Mouse (Mus musculus): ENCODE data around the gene Fbxw7.

Fbxw7 gene

DNA sequence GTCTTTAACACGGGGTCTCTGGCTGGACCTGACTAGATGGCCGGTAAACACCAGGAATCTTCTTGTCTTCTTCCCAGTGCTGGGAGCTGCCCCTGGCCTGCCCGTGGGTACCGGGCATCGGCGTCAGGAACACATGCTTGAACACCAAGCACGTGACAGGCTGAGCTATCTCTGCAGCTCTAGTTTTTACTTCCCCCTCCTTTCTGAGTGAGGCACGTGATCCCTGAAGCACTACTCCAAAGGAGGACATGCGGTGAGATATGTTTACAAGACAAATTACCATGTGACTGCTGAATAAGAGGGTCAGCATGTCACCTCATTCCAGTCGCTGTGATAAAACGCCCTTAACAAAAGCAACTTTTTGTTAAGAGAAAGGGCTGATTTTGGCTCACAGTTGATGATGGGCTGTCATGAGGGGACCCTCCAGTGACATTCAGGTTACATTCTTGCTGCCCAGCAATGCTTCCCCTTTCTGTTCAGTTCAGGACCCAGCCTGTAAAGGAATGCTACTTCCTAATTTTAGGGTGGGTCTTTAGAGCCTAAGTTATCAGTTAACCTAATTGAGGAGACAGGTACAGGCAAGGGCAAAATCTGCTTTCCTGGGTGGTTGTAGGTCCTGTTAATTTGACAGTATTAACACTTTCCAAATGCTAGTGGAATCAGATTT is 68.9 kb downstream of the Fbxw7 start:
- in situ Hi-C loops (cut with MboI; ENCODE audit: low sequenced_read_pairs): no loop called here

DNA sequence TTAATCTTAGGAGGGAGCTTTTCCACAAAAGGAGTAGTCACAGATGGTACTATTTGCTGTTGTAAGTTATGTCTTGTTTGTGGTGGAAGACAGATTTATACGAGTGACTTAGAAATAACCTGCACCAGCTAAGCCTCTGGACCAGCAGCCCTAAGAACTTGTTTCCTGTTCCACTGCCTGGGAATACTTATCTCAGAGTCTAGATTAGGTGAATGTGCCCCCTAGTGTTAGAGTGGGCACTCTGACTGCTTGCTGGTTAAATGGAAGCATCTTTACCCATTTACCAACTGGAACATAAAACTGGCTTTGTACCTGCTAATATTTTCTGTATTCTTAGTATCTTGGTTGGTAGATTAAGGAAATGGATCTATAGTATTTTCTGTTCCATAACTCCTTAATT is 74.6 kb downstream of the Fbxw7 start:
- in situ Hi-C loops (cut with MboI; ENCODE audit: low sequenced_read_pairs): no loop called here

DNA sequence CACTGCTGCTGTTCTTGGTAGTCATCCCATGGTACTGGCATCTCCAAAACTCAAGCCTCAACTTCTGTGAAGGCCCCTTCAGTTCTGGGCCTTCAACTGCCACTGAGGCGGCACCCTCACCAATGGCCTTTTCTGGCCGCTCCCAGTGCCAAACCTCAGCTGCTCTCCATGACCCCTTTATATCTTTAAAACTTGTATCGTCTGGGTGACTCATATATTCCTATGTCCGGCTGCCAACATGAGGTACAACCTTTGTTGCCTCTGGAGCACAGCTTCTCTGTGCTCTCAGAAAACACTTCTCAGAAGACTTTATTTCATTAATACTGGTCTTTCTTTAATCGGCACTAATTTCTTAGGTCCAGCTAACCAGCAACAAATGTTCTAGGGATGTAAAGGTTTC is 75.9 kb downstream of the Fbxw7 start:
- in situ Hi-C loops (cut with MboI; ENCODE audit: low sequenced_read_pairs): no loop called here

DNA sequence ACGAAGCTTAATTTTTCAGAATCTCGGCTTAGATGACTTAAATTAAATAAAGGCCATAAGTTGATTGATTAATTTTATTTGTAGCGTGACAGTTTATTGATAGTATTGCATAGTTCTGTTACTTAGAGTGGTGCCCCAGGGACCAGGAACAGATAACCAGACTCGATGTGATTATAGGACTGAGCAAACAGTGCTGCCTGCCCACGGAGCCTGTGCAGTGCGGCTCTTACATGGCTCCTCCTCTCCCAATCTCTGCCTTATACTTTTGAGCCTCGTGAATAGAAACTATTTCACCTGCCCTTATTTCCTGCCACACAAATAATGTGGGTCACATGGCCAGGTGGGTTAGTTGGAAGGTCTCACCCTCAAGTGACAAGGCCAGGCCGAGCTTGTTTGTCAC is 82.9 kb downstream of the Fbxw7 start:
- in situ Hi-C loops (cut with MboI; ENCODE audit: low sequenced_read_pairs): no loop called here

DNA sequence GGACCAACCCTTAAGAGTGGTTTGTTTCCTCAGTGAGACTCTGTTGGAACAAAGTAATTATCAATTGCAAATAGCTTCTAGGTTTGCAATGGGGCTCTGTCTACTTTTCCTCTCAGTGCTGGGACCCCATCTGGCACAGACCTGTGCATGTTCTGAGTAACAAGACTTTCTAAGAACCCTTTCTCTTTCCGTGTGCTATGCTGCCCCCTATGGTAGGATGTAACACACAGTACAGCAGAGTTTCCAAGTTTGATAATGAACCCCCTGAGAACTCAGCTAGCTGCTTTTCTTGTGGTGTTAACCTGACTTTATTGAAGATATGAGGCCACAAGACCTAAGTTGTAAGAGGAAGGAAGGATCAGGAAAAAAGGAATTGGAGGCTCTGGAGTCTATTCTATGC is 91.5 kb downstream of the Fbxw7 start:
- in situ Hi-C loops (cut with MboI; ENCODE audit: low sequenced_read_pairs): loop anchor here (25.0 kb wide), 1 partner anchor 1006 kb away; no protein-coding TSS in a partner anchor

DNA sequence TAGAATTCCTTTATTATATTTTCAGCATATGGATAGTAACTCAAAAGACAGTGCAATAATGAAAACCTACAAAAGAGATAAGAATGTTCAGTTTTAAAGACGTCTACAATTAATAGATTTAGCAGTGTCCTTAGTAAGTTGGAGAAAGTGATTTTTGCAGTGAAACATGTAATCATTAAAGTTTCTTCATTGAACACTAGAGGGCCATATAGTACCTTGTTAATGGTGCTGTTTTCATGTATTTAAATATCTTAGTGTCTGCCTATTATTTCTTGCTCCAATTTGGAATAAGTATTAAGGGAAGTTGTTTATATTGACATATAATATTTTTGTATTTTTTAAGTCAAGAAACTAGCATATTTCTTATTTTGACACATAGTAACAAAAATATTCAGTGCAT is 99.2 kb downstream of the Fbxw7 start:
- in situ Hi-C loops (cut with MboI; ENCODE audit: low sequenced_read_pairs): loop anchor here (25.0 kb wide), 1 partner anchor 998 kb away; no protein-coding TSS in a partner anchor

DNA sequence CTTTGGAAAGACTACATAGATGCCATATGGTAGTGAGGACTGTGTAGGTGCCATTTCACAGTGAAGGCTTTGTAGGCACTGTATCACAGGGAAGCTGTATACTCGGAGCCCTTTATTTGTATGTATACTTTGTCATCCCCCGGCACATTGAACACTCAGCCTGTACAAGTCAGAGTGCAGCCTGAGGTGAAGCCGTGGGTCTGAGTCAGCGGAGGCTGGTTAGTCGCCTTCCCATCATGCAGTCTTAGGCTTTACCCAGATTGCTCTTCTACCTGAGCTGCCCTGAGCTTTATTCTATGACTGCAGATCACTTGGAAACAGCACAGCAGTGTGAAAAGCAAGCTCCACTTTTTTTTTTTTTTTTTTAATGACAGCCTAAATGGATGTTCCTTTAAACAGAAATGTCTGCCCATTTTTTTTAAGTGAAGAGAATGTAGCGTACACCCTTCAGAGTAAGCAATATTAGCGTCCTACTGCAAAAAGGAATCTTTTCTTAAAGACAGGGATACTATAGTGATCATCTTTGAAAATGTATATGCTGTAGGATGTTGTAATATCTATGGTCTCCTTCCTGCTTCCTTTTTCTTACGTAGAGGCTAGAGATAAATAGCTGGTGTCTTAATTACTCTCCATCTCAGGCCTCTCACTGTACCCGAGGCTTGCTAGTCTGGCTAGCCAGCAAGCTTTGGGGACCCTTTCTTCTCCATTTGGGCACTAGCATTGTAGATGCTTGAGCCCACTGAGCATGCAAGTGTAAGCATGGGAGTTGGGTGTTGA is 103.0 kb downstream of the Fbxw7 start:
- in situ Hi-C loops (cut with MboI; ENCODE audit: low sequenced_read_pairs): loop anchor here (25.0 kb wide), 1 partner anchor 994 kb away; no protein-coding TSS in a partner anchor

DNA sequence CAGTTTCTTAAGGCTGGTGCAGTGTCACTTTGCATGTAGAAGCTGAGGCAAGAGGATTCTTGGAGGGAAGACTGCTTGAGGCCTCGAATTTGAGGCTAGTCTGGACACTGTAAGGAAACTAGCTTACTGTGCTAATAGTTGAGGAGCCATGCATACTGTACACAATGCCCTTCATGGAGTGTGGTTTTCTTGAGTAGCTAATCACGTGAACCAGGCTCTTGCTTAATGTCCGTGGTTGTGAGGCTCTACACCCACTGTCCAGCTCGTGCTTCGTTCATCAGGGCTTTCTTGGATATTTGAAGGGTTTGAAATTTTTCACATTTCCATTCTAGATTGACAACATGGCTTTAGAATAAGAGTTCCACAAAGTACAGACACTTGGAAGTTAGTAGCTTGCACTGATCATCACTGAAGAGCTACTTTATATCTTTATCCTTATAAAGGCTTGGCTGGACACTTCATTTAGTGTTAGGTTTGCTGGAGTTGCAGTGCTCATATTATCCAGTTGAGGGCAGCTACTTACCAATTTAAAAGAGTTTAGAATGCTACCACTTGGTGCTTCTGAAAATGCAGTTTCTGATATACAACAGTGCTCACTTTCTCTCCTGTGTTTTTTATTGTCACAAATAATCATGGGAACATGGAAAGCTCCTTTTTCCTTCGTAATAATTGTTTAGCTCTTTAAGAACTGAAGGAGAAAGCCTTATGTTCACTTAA is 106.8 kb downstream of the Fbxw7 start:
- in situ Hi-C loops (cut with MboI; ENCODE audit: low sequenced_read_pairs): loop anchor here (25.0 kb wide), 1 partner anchor 990 kb away; no protein-coding TSS in a partner anchor

DNA sequence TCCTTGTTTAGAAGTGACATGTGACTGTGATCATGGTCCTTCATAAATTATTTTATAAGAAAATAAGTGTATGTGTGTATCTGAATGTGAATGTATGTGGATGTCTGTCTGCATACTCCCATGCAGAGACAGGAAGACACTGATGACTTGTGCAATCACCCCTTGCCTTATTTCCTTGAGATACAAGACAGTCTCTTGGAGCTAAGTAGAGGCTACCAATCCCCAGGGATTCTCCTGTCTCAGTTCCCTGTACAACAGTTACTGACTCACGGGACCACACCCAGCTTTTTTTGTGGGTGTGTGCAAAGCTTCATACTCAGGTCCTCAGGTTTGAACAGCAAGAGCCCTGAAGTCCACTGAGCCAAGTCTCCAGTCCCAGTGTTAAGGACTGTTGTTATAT is 108.2 kb downstream of the Fbxw7 start:
- in situ Hi-C loops (cut with MboI; ENCODE audit: low sequenced_read_pairs): loop anchor here (25.0 kb wide), 1 partner anchor 989 kb away; no protein-coding TSS in a partner anchor

DNA sequence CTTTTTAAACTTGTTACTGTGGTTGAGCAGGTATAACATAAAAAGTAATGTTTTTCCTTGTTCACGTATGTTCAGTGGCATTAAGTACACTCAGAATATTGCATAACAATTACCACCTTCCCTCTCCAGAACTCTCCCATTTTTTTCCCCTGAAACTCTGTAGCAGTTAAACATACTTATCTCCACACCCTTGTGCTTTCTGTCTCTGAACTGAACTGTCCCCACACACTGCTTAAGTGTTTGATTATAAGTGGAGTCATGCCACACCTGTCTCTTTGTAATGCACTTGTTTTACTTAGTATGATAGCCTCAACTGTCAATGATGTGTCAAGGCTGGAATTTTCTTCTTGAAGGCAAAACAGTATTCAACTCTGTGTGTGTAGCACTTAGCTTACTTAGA is 108.6 kb downstream of the Fbxw7 start:
- in situ Hi-C loops (cut with MboI; ENCODE audit: low sequenced_read_pairs): loop anchor here (25.0 kb wide), 1 partner anchor 989 kb away; no protein-coding TSS in a partner anchor

DNA sequence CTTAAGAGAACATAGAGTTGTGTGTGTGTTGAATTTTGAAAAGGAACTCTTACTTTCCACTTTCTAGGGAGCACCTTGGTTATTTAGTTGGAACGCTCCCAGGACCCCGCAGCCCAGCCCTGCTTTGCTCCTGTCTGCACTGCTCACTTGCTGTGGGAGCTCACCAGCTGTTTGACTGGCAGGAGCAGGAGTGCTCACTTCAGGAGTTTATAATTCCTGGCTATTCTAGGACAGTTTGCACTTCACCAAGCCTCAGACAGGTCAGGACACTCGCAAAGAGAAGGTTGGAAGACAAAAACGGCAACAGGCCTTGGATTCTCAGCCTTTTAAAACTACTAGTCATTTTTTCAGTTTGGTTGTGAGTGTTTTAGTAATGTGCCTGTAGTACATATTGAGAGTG is 110.2 kb downstream of the Fbxw7 start:
- in situ Hi-C loops (cut with MboI; ENCODE audit: low sequenced_read_pairs): loop anchor here (25.0 kb wide), 1 partner anchor 637 kb away; the partner anchor contains the start of gene Gatb

DNA sequence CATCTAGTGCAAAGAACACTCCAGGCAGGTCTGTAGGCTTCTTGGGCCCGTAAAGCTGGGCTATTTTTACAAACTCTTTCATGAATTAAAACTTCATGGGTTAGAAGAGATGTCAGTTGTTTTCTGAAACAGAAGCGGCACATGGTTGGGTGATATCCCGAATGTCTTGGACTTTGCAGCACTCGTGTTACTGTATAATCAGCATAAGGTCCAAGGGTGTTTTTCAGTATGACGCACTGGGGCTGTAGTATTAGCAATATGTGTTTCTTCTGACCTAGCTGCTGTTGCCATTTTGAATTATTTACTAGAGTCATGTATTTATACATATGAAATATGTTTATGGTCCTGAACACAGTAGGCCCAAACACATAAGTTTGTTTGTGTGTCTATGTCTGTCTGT is 111.1 kb downstream of the Fbxw7 start:
- in situ Hi-C loops (cut with MboI; ENCODE audit: low sequenced_read_pairs): loop anchor here (25.0 kb wide), 1 partner anchor 636 kb away; the partner anchor contains the start of gene Gatb

DNA sequence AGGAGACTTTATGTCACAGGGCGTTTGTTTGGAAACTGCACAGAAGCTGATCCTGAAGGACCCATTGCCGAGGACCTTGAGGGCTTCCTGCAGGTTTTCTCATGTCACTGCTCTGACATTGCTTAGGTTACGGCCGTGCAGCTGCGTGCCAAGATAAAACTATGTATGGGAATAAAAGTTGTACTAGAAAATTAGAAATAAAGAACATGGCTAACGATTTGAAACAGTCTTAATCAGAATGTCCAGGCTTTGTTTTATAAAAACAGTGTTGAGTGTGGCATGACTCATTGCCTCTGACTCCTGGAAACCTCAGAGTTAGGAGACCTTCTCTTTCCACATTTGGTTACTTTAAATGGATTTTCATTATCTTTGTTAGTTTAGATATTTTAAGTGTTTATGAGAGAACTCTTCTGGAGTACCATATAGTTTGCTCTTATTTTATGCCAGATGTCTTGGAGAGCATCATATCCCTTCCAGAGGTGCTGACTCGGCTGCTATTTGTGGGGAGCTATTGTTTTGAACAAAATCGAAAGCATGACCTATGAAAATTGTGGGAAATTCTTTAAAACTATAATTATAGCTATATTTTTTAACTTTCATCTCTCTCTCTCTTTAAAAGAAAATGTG is 112.2 kb downstream of the Fbxw7 start:
- in situ Hi-C loops (cut with MboI; ENCODE audit: low sequenced_read_pairs): loop anchor here (25.0 kb wide), 1 partner anchor 635 kb away; the partner anchor contains the start of gene Gatb

DNA sequence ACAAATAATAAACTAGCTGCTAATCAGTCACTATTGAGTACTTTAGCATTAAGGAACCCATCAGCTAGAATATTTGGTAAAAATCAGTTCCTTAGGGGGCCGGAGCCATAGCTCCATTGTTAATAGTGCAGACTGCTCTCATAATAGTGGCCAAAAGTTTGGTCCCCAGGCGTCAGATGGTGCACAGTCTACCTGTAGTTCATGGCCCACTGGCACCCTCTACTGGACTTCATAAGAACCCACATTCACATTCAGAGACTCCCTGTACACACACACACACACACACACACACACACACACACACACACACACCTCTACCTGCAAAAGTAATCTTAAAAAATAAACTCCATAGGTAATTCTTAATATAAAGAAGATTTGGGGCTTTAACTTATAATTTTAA is 112.8 kb downstream of the Fbxw7 start:
- in situ Hi-C loops (cut with MboI; ENCODE audit: low sequenced_read_pairs): loop anchor here (25.0 kb wide), 1 partner anchor 634 kb away; the partner anchor contains the start of gene Gatb

DNA sequence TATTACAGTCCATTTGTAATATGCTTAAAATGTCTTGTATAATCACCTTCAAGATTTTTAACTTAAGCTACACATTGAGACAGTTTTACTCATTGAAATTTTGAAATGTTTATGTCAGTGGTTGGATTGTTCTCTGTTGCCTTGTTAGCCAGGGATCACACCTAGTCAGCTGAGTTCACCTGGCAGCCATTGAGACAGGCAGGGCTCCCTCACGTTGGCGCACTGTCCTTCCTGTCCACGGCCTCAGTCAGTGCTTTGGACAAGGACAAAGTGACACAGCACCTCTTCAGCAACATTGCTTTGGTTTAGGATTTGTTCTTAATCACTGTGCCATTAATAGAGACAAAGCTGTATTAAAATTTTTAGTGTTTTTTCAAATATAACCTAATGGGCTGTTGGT is 114.1 kb downstream of the Fbxw7 start:
- in situ Hi-C loops (cut with MboI; ENCODE audit: low sequenced_read_pairs): loop anchor here (25.0 kb wide), 1 partner anchor 633 kb away; the partner anchor contains the start of gene Gatb

DNA sequence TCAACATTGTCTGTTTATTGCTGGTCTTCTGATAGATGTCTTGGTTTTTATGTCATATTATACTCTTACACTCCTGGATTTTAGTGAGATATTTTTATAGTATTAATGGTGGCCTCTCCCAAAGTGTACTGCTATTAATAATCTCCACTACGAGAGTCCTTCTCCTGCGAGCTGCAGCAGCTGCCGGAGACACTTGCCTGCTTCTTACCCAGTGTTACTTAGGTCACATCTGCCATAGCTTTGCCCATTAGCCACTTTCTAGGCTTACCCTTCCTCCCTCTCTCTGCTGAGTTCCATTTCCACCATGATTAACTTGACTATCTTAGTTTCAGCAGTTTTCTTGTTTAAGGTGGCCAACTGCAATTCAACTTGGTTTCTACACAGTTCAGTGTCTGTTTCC is 115.6 kb downstream of the Fbxw7 start:
- in situ Hi-C loops (cut with MboI; ENCODE audit: low sequenced_read_pairs): loop anchor here (25.0 kb wide), 1 partner anchor 632 kb away; the partner anchor contains the start of gene Gatb

DNA sequence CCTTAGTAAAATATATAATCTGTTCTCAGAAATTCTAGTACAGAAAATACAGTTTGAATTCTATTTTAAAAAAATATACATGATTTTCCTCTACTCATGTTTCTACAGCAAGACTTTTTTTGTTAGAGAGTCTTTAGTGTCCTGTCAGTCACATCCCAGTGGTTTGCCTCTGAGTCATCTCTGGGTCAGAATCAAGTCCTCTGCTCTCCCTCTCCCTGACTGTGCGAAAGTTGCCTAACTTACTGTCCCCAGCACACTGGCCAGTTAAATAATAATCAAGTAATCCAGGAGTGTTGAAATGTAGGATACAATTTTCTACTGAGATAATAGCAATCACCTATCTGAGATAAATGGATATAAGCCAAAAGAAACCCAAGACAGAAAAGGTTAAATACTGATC is 120.7 kb downstream of the Fbxw7 start:
- in situ Hi-C loops (cut with MboI; ENCODE audit: low sequenced_read_pairs): loop anchor here (25.0 kb wide), 1 partner anchor 627 kb away; the partner anchor contains the start of gene Gatb

DNA sequence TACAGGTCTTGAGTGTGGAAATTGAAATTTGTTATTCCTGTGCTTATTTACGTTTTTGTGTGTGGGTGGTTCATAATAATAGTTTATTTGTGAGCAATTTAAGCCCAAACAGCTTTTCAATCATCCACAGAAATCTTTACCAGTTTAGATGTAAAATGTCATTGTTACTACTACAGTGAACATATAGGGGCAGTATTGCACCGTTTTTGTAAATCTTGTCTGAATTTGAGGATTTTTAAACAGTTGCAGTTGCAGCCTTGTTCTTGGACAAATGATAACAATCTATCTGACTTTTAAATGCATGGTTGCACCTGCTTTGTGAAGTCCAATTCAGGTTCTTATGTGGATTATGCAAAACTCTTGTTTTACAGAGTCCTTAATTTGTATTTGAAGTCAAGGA is 121.2 kb downstream of the Fbxw7 start:
- in situ Hi-C loops (cut with MboI; ENCODE audit: low sequenced_read_pairs): loop anchor here (25.0 kb wide), 1 partner anchor 626 kb away; the partner anchor contains the start of gene Gatb

DNA sequence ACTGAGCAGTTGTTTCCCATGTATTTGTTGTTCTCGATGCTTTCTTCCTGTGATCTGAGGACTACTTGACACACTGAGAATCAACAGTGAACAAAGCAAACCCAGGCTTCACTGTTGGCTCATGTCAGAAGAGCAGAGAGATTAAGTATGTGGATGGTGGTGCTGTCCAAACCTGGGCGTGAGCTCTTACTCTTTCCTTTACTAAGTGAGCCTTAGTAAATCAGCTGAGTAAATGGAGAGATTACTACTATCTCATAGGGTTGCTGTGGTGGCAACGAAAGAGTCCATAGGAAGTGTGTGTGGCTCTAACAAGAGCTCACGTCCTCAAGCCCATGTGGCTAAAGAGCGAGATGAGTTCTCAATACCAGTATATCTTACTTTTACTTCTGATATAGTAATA is 121.9 kb downstream of the Fbxw7 start:
- in situ Hi-C loops (cut with MboI; ENCODE audit: low sequenced_read_pairs): loop anchor here (25.0 kb wide), 1 partner anchor 625 kb away; the partner anchor contains the start of gene Gatb

All from CH12F3 (cell line).